Comparison of ENCODE assay signal across 9 mouse cellular contexts in genomic region chr4:152134507-152134906, GRCm38 (mm10). TPM values are rescaled to one million over a fixed set of nuclear protein-coding genes. Genes with fewer than 3 reads are reported as not detected.
DNase-seq lines count a peak whose midpoint lies in the region; TF ChIP-seq lines count a peak whose summit lies in the region.
"Had no signal": no experiment of that assay in that cellular context is flagged by ENCODE, and none has a peak within 500 bp of the region (broad histone marks: within the 10 kb centered on the region; RNA-seq: fewer than 3 reads in every experiment).

No protein-coding gene starts in this region.

- no peaks in the 10 kb centered on the region for H3K9me3 ChIP-seq in E14TG2a.4 (ENCODE audit: low read length)
- no peaks in the 10 kb centered on the region for H3K9me3 ChIP-seq in midbrain, embryonic 10.5 days (replicated peaks)
- H3K9me3 ChIP-seq: lung, embryonic 15.5 days had no signal

- no peak overlapping the region for H3K4me3 ChIP-seq in E14TG2a.4 (replicated peaks; ENCODE audit: low read length)
- H3K4me3 ChIP-seq in bone marrow, adult 2 months (replicated peaks; ENCODE audit: control insufficient read depth, low read depth, low read length): no peak overlapping the region
- no peak overlapping the region for H3K4me3 ChIP-seq in small intestine, adult 2 months (ENCODE audit: low read depth, low read length)
- no peak overlapping the region for H3K4me3 ChIP-seq in midbrain, embryonic 10.5 days
- H3K4me3 ChIP-seq: lung, embryonic 15.5 days had no signal

- peak; percentile 97 for TF ChIP-seq CTCF in E14TG2a.4 (conservative IDR thresholded peaks at IDR 0.05; ENCODE audit: low read length)
- TF ChIP-seq CTCF in bone marrow, adult 2 months (IDR thresholded peaks at IDR 0.05; ENCODE audit: control insufficient read depth, insufficient read depth, low read length): peak; percentile 77
- peak; percentile 81 for TF ChIP-seq CTCF in small intestine, adult 2 months (IDR thresholded peaks at IDR 0.05; ENCODE audit: extremely low read depth, insufficient read length, insufficient replicate concordance, low read depth, low read length)

- peak; percentile 74 for DNase-seq in kidney, adult 18-20 months
- DNase-seq in kidney, adult 11 months: no peak
- DNase-seq in kidney, postnatal 36 days: peak; percentile 76 to 81
- DNase-seq in ovary, postnatal 14 days (ENCODE audit: low spot score): no peak
- no peak for DNase-seq in midbrain, embryonic 10.5 days (ENCODE audit: low spot score)

- peaks cover 52% of the 10 kb centered on the region for H3K27me3 ChIP-seq in E14TG2a.4 (ENCODE audit: insufficient read depth, low read length)
- no peaks in the 10 kb centered on the region; the same call in 1 of the 2 replicates for H3K27me3 ChIP-seq in small intestine, adult 2 months (ENCODE audit: control insufficient read depth, insufficient read depth, low read length)
- peaks cover 96% of the 10 kb centered on the region for H3K27me3 ChIP-seq in midbrain, embryonic 10.5 days (ENCODE audit: low read depth, poor library complexity, severe bottlenecking)

- TF ChIP-seq POLR2A in bone marrow, adult 2 months (IDR thresholded peaks at IDR 0.05; ENCODE audit: borderline replicate concordance, control insufficient read depth, low read depth, low read length): no peak
- no peak for TF ChIP-seq POLR2A in small intestine, adult 2 months (IDR thresholded peaks at IDR 0.05; ENCODE audit: low read depth, low read length)

- no peak overlapping the region for H3K27ac ChIP-seq in bone marrow, adult 2 months (ENCODE audit: control insufficient read depth, insufficient read depth, low read depth, low read length, poor library complexity)
- no peak overlapping the region for H3K27ac ChIP-seq in small intestine, adult 2 months (ENCODE audit: insufficient read depth, low read depth, low read length)
- no peak overlapping the region for H3K27ac ChIP-seq in midbrain, embryonic 10.5 days (replicated peaks)
- H3K27ac ChIP-seq: lung, embryonic 15.5 days had no signal

- peaks cover 72% of the 10 kb centered on the region for H3K4me1 ChIP-seq in E14TG2a.4 (replicated peaks; ENCODE audit: low read depth, low read length)
- peaks cover 4% of the 10 kb centered on the region for H3K4me1 ChIP-seq in bone marrow, adult 2 months (ENCODE audit: control insufficient read depth, insufficient read depth, low read length)
- peaks cover 48% of the 10 kb centered on the region for H3K4me1 ChIP-seq in small intestine, adult 2 months (ENCODE audit: control insufficient read depth, insufficient read depth, insufficient read length, low read length)
- peaks cover 50% of the 10 kb centered on the region for H3K4me1 ChIP-seq in midbrain, embryonic 10.5 days

- H3K36me3 ChIP-seq in E14TG2a.4 (ENCODE audit: insufficient read depth, low read length): no peaks in the 10 kb centered on the region
- H3K36me3 ChIP-seq in small intestine, adult 2 months (ENCODE audit: control insufficient read depth, insufficient read depth, low read length): no peaks in the 10 kb centered on the region
- H3K36me3 ChIP-seq in midbrain, embryonic 10.5 days: no peaks in the 10 kb centered on the region
- H3K36me3 ChIP-seq: lung, embryonic 15.5 days had no signal

RNA-seq across cellular contexts. Expression of gene Espn, which starts 17.7 kb away (rescaled TPM):
- polyA plus RNA-seq in bone marrow, adult 2 months (2011; ENCODE audit: insufficient read depth, insufficient read length, low replicate concordance, missing spikeins): 0.61 TPM in 1 of 2 replicates, not detected in the other
- 124 and 572 TPM in 2 replicates for polyA plus RNA-seq in small intestine, adult 2 months (2012; rRNA removed)
- 0.94 and 1.4 TPM in 2 replicates for polyA plus RNA-seq in midbrain, embryonic 10.5 days (2016; fragmentation: Nextera tagmentation; extraction: Ambion mirVana)

RNA-seq across cellular contexts. Expression of gene Tnfrsf25, which starts 18.8 kb away (rescaled TPM):
- 2.6 and 3.3 TPM in 2 replicates for polyA plus RNA-seq in bone marrow, adult 2 months (2011; ENCODE audit: insufficient read depth, insufficient read length, low replicate concordance, missing spikeins)
- polyA plus RNA-seq in small intestine, adult 2 months (2012; rRNA removed): 1.9 and 3.8 TPM in 2 replicates
- 0.47 and 1.0 TPM in 2 replicates for polyA plus RNA-seq in midbrain, embryonic 10.5 days (2016; fragmentation: Nextera tagmentation; extraction: Ambion mirVana)

RNA-seq across cellular contexts. Expression of gene Hes2, which starts 24.2 kb away (rescaled TPM):
- polyA plus RNA-seq in bone marrow, adult 2 months (2011; ENCODE audit: insufficient read depth, insufficient read length, low replicate concordance, missing spikeins): not detected in 2 replicates
- 8.3 and 51.7 TPM in 2 replicates for polyA plus RNA-seq in small intestine, adult 2 months (2012; rRNA removed)
- polyA plus RNA-seq in midbrain, embryonic 10.5 days (2016; fragmentation: Nextera tagmentation; extraction: Ambion mirVana): 0.79 and 1.3 TPM in 2 replicates

RNA-seq across cellular contexts. Expression of gene Acot7, which starts 43.4 kb away (rescaled TPM):
- 12.4 and 32.0 TPM in 2 replicates for polyA plus RNA-seq in bone marrow, adult 2 months (2011; ENCODE audit: insufficient read depth, insufficient read length, low replicate concordance, missing spikeins)
- polyA plus RNA-seq in small intestine, adult 2 months (2012; rRNA removed): 30.0 and 33.4 TPM in 2 replicates
- 85.7 and 99.7 TPM in 2 replicates for polyA plus RNA-seq in midbrain, embryonic 10.5 days (2016; fragmentation: Nextera tagmentation; extraction: Ambion mirVana)

Comparison
In these comparisons a context has a peak if more than half of its experiments do, and no peak if none do; other contexts are left out.
1. DNase-seq: peak in kidney, adult 18-20 months (single experiment) and kidney, postnatal 36 days (2 of 2); none in kidney, adult 11 months (single experiment), ovary, postnatal 14 days (single experiment) and midbrain, embryonic 10.5 days (single experiment).
2. RNA of gene Espn, which starts 17.7 kb away (polyA plus RNA-seq): 124 to 572 TPM in small intestine, adult 2 months; 0.94 to 1.4 TPM in midbrain, embryonic 10.5 days and 0.61 TPM in bone marrow, adult 2 months; every median in the first group is over 10 times any median in the second.
3. Peak in every context shown above with its lines, with median percentiles within 50 percentile points of each other: CTCF ChIP-seq.